Mouse (Mus musculus) spleen, adult 2 months (tissue): Measurements from ENCODE around the gene Ryr3.

Experiments
- CTCF ChIP-seq: fragments of 200-500 bp; IDR thresholded peaks from 2 replicates; pipeline ENCODE4 v1.5.1; 2011; ENCODE audit warnings: mild to moderate bottlenecking, inconsistent platforms; ENCODE audit not compliant: insufficient read depth, insufficient read length, insufficient replicate concordance; ENCODE audit errors: extremely low read depth
- POLR2A ChIP-seq: fragments of 200-500 bp; IDR thresholded peaks from 2 replicates; pipeline ENCODE4 v1.6.1; 2011; ENCODE audit warnings: low read depth, low read length, inconsistent platforms

DNA sequence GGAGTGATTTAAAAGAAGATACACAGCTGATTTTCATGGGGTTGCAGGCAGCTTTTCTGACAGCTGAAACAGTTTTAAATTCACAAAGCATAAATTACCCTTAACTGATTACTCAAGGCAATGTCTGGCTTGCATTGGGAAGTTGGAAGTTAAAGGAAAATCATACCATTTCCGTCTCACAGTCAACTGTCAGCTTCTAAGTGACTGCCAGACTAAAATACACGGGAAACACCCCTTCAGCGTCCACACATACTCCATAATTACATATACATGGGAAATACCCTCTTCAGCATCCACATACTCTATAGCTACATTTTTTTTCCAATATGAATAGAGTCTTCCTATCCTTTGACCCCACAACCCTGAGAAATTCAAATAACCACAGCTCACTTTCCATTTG is 158.8 kb downstream of the Ryr3 start:
- TF ChIP-seq CTCF (no peak), POLR2A (no peak)
